Mouse (Mus musculus): Measurements from ENCODE around the gene Zfp467.

DNA sequence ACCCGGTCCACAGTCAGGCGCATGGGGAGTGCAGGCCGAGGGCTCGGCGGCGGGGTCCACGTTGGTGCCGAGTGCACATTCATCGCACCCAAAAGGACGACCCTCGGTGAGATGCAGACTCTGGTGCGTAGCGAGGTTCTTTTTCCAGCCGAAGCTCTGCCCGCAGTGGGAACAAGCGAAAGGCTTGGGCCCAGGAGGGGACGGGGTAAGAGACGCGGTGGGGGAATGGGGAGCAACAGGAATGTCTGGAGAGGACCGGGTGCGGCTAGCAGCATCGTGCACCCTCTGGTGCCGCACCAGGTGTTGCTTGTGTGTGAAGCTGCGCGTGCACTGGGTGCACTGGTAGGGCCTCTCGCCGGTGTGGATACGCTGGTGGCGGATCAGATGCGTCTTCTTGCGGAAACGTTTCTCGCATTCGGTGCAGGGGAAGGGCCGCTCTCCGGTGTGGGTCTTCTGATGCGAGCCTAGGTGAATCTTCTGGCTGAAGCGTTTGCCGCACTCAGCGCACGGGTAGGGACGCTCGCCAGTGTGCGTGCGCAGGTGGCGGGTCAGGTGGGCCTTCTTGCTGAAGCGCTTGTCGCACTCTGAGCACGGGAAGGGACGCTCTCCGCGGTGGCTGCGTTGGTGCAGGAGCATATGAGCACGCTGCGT lies 7.0 kb downstream of the Zfp467 start:
- TF ChIP-seq CTCF (IDR thresholded peaks at IDR 0.05; ENCODE audit: extremely low read depth, insufficient read depth, insufficient read length, insufficient replicate concordance) = no peak
- no peak for TF ChIP-seq POLR2A (IDR thresholded peaks at IDR 0.05; ENCODE audit: low read depth, low read length)
